Mouse (Mus musculus) gastrocnemius, postnatal 4 days (tissue): ENCODE measurements around the gene Mdm4. TPM values are rescaled to one million over a fixed set of nuclear protein-coding genes. Genes with fewer than 3 reads are reported as not detected.
"Not testable (repeated sequence)": the region's sequence is repeated elsewhere in the genome, so short reads cannot be mapped to it uniquely, and the experiment has no call there.

Experiments used
- DNase-seq, 2 experiments: peaks; one replicate each; pipeline ENCODE4 v3.0.0; 2021 to 2022; ENCODE audit warnings: low spot score in 2 of 2, mixed read lengths in 2 of 2
- total RNA-seq, 2 experiments: library from RNA; stranded (reverse); gene quantifications; 2 replicates each; pipeline ENCODE4 v1.2.3; 2021

The Mdm4 gene
- total RNA-seq, 2 experiments from 2014 or later = 59.0 to 76.0 TPM

- no peak for DNase-seq
These were observed 24.0 kb upstream of the Mdm4 start for GRCm38 (mm10) chr1:133054326-133054725.

GRCm38 (mm10) chr1:133053034-133053433 lies 22.7 kb upstream of the Mdm4 start:
- DNase-seq = no peak

GRCm38 (mm10) chr1:133051829-133052228 lies 21.5 kb upstream of the Mdm4 start:
- no peak for DNase-seq

GRCm38 (mm10) chr1:133050001-133050431 lies 19.7 kb upstream of the Mdm4 start:
- no peak for DNase-seq

DNA sequence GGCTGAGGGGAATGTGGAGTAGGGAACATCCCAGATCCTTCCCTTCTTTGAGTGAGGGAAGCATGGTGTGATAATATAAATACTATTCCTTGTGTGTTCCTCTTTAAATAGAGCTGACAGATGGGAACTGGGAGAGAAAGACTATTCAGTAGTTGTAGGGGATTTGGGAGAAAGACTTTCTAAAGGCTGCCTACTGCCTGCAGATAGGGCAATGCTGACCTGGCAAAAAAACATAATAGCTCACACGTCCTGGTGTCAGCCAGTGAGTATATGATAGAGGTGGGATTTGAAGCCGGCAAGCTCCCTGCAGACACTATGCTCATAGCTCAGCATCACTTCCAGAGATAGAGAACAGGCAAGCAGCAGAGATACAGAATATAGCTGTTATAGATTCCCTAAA lies 18.3 kb upstream of the Mdm4 start:
- no peak for DNase-seq

DNA sequence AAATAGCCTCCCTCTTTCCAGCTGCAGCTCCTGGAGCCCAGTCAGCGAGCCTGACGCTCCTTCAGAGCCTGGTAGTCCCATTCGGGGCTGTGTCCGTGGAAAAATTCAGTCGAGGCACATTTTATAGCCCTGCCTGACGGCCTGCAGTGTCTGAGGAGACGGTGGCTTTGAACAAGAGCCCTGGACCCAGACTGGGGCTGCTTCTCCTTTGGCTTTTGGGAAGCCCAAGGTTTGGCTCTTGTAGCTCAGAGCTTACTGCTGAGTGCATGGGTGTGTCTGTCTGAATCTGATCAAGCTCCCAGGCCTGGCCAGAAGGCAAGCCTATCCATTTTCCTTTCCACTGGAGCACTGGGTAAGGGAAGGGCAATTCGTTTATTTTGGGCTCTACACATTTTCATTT lies 17.2 kb upstream of the Mdm4 start:
- DNase-seq = peak in 1 of 2 experiments; percentile 43

DNA sequence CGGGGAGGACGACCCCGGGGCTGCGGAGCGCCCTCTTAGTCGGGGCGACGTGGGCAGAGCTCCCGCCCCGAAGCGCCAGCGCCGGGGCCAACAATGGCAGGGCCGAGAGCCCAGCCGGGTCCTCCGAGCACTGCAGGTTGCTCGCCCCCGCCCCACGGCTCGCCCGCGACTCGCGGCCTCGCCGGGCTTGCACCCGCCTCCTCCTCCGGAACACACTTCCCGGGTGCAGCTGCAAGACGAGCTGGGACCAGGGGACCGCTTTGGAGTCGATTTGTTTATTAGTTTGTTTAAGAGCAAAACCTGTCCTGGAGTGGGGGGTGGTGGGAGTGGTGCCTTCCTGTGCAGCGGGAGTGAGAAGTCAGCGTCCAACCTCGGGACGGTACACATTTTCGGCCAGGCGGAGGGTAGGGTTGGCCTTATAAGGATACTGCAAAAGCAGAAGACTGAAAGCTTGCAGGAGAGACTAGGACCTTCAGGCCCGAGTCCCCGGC lies 16.1 kb upstream of the Mdm4 start:
- peak; percentile 32 to 54 for DNase-seq

GRCm38 (mm10) chr1:133045861-133046440 lies 15.6 kb upstream of the Mdm4 start:
- peak; percentile 74 to 85 for DNase-seq

DNA sequence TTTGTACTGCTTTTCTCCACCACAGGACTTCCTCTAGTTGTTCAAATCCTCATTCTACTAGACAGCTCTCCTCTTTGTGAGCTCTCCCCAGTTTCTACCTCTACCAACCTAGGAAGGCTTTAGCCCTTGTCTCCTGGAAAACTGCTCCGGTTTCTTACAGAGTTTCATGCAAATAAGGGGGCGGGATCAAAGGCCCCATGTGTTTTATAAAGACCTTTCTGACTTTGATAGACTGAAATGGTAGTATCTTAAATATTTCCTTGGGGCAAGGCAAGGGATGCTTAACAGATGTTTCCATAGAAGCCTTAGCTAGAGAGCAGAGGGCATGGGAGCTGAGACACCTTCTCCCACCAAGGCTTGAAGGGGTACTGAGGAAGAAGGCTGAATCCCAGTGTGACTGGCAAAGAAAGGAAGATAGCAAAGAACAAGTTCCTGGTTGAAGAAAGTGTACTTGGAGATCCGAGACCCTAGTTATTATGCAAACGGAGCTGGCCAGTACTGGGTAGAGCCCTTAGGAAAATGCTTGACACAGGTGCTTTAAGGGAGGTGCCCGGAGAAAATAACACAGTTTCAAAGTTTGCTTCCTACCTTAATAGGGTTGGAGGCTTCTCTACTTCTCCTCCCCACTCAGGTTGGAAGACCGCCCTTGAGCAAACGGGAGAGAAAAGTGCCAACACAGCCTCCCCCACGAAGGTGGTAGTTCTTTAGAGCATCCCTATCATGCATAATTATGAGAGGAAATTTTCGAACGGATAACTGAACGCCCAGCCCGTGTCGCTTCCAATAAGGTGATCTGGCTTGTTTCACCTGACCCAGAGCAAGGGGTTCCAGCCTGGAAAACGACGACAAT lies 14.9 kb upstream of the Mdm4 start, which contains the start of gene Pik3c2b:
Gene Pik3c2b, plus strand, starts transcription at position 657 of the 850 bp plus-strand sequence.
- DNase-seq = no peak

GRCm38 (mm10) chr1:133039505-133039949 lies 9.2 kb upstream of the Mdm4 start:
- DNase-seq = peak in 1 of 2 experiments; percentile 38

DNA sequence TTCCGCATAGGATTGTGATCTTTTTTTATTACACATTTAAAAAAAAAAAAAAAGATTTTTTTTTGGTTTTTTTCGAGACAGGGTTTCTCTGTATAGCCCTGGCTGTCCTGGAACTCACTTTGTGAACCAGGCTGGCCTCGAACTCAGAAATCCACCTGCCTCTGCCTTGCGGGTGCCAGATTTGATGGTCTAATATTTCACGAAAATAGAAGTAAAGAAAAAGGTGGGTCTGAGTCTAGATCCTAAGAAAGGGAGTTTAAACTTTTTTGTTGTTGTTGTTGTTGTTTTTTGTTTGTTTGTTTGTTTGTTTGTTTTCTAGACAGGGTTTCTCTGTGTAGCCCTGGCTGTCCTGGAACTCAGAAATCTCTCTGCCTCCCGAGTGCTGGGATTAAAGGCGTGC lies 4.3 kb upstream of the Mdm4 start:
- DNase-seq = not testable (repeated sequence)

DNA sequence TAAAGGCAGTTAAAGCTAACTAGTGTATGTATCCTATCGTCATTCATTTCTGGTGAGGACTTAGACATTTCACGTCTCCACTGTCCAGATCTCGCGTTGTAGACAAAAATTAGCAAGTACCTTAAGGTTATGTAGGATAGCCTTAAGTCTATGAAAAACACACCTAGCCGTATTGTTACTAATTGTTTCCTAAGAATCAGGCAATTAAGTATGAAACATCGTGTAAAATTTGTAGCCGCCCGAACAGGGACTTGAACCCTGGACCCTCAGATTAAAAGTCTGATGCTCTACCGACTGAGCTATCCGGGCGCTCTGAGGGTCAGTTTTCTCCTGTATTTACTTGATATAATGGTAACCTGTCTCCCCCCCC lies 3.7 kb upstream of the Mdm4 start:
- DNase-seq = peak in 1 of 2 experiments; percentile 25

DNA sequence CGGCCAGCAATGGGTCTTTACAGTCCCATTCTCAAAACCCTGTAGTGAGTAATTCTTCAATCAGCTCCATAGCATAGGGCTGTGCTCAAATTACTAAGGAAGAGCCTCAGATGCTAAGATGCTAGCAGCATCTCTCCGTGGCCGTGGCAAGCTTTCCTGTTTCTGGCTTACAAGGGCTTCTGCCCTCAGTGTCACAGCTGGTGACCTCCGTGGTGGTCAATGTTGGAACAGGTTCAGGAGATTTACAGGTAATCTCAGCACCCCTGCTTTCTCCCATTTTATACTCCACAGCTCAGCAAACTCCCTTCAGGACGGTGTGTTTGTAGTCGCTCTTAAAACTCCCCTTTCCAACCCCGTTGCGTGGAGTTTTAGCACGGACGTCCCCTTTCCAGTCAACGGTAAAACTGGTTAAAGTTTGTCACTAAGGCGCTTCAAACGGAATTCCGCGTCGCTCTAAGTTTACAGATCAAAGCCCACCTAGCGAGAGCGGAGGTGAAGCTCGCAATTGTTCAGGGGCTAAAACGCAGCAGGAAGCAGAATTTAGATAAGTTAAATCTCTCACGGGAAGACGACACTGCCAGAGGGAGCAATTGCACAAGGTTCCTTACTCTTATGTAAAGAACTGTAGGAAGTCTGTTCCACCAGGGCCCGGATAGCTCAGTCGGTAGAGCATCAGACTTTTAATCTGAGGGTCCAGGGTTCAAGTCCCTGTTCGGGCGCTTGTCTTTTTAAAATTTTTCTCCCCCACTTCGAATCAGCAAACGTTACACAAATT lies 3.1 kb upstream of the Mdm4 start:
- DNase-seq = peak in 1 of 2 experiments; percentile 25

DNA sequence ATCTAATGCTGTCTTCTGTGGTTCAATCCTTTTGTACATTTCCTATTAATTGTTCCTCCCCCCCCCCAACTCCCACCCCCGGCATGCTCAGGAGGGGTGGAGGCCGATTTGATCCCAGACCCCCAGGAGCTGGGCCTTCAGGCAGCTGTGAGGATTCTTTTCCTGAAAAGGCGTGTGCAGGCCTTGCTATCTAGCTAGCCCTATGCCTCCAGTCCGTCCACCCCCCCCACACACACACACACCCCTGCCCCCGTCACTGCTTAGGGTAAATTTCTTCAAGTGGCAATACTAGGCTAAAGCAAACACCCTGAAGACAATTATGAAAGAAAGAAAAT lies 2.6 kb upstream of the Mdm4 start:
- DNase-seq = no peak

- no peak for DNase-seq
These were observed 617 bp downstream of the Mdm4 start for GRCm38 (mm10) chr1:133029744-133030143.

- no peak for DNase-seq
These were observed 2.4 kb downstream of the Mdm4 start for GRCm38 (mm10) chr1:133027980-133028379.

DNA sequence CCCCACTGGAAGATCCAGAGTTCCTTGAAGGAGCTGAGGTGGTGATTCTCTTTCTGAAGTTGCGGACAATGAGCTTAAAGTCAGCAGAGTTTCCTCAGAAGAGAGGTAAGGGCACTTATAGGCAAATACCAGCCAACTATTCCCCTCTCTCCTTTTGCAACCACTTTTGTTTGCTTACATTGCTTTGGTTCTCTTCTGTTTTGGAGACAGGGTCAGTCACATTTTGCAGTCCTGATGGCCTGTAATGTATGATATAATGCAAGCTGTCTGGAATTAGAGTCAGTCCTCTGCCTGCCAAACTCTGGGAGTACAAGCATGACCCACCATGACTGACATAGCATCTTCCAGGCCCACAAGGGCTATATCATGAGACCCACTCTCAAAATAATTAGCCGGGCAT lies 3.2 kb downstream of the Mdm4 start:
- DNase-seq = no peak

DNA sequence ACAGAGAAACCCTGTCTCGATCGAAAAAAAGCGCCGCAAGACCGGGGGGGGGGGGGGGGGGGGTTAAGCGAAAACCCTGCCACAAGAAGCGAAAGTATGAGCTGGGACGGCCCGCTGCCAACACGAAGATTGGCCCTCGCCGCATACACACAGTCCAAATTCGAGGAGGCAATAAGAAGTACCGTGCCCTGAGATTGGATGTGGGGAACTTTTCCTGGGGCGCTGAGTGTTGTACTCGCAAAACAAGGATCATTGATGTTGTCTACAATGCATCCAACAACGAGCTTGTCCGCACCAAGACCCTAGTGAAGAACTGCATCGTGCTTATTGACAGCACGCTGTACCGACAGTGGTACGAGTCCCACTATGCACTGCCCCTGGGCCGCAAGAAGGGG lies 4.6 kb downstream of the Mdm4 start:
- not testable (repeated sequence) for DNase-seq

GRCm38 (mm10) chr1:133025051-133025795 lies 5.1 kb downstream of the Mdm4 start:
- DNase-seq = peak; percentile 66 to 86

DNA sequence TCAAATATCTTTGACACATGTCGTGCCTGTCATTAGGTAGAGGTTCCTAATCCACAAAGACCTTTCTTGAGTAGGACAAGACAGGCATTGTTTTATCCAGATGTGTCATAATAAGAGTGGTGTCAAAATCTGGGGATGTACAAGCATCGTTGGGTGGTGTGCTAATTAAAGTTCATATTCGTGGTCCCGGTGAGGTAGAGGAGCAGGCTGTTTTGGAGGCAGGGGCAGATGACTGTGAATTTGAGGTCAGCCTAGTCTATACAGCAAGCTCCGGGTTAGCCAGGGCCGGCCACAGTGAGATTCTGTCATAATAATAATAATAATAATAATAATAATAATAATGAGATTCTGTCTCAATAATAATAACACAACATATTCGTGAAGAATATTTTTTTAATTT lies 5.9 kb downstream of the Mdm4 start:
- no peak for DNase-seq

GRCm38 (mm10) chr1:133023723-133024122 lies 6.6 kb downstream of the Mdm4 start:
- DNase-seq = not testable (repeated sequence)
